Mouse (Mus musculus): ENCODE measurements at regions not wholly inside any gene's neighbourhood (a gene's known extent, or its start where the extent isn't known, plus 50 kb on each side); places are given as distances from the start of the nearest gene placed in this dataset.
"Not testable (repeated sequence)": the region's sequence is repeated elsewhere in the genome, so short reads cannot be mapped to it uniquely, and the experiment has no call there.

GRCm38 (mm10) chr5:105344808-105345732 lies 51.6 kb upstream of the Gbp6 start:
- dilution Hi-C loops (cut with MboI; ENCODE audit: extremely low pct_ligation_motif_present, extremely low pct_unique_long_range_greater_than_20kb, low sequenced_read_pairs): no loop called here
- Histone ChIP-seq H3K4me2 (ENCODE audit: insufficient read depth, low read depth, poor library complexity, severe bottlenecking) (no peak overlapping the region), H3K36me3 (replicated peaks in 1 of 2; ENCODE audit: control insufficient read depth in 1 of 2, insufficient read depth in 1 of 2, low read length in 1 of 2) (no peaks in the 10 kb centered on the region), H3K27ac (ENCODE audit: insufficient read depth, low read depth) (no peak overlapping the region), H3K9me3 (replicated peaks; ENCODE audit: low read length) (no peaks in the 10 kb centered on the region), H3K9ac (ENCODE audit: insufficient read depth, low read depth) (no peak overlapping the region), H3K4me1 (ENCODE audit: control insufficient read depth in 1 of 2, insufficient read depth in 2 of 2) (peaks cover 0 to 26% of the 10 kb centered on the region in 2 experiments; a peak in 2 of 4 replicates), H3K27me3 (replicated peaks) (no peaks in the 10 kb centered on the region), H3K79me2 (replicated peaks; ENCODE audit: control insufficient read depth, extremely low read depth, insufficient read depth, poor library complexity, severe bottlenecking) (no peaks in the 10 kb centered on the region), H3K4me3 (replicated peaks in 1 of 3; ENCODE audit: low read depth in 2 of 3, low read length in 2 of 3, poor library complexity in 1 of 3) (no peak overlapping the region)
- TF ChIP-seq KAT2A (IDR thresholded peaks at IDR 0.05; ENCODE audit: insufficient replicate concordance, low read length) (no peak), UBTF (IDR thresholded peaks at IDR 0.05; ENCODE audit: low read depth, low read length) (no peak), CTCF (conservative IDR thresholded peaks at IDR 0.05 in 1 of 2, IDR thresholded peaks at IDR 0.05 in 1 of 2; ENCODE audit: low read depth in 2 of 2, low read length in 2 of 2) (no peak), IRF4 (IDR thresholded peaks at IDR 0.05; ENCODE audit: low read depth, low read length) (no peak), SIN3A (IDR thresholded peaks at IDR 0.05; ENCODE audit: low read length) (no peak), ZNF384 (IDR thresholded peaks at IDR 0.05; ENCODE audit: low read depth, low read length) (no peak), ELF1 (IDR thresholded peaks at IDR 0.05; ENCODE audit: low read depth, low read length) (no peak), MAZ (IDR thresholded peaks at IDR 0.05; ENCODE audit: low read depth, low read length) (no peak), MXI1 (IDR thresholded peaks at IDR 0.05; ENCODE audit: low read depth, low read length) (no peak), TCF12 (IDR thresholded peaks at IDR 0.05; ENCODE audit: low read depth, low read length) (no peak), POLR2AphosphoS2 (IDR thresholded peaks at IDR 0.05; ENCODE audit: low read depth, low read length) (no peak)
- in situ Hi-C loops (cut with MboI; ENCODE audit: low pct_ligation_motif_present, low pct_unique_long_range_greater_than_20kb, low sequenced_read_pairs): no loop called here
- DNase-seq (ENCODE audit: extremely low read depth): no peak

DNA sequence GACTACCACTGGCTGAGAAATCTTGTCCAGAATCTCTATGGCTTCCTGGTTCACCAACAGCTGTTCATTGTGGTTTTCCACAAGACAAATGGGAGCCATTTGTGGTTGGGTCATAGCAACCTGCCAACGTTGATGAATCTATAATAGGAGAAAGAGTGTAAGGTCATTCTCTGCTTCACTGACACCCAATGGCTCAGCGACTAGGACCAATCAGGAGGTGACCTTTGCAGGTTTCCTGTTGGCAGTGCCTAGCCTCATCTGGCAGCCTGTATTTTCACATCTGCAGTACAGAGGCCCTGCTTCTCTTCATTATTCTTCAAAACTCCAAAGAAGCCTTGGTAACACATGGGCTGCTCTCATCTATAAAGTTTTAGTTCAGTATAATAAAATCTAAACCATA lies 50.3 kb upstream of the Gbp6 start:
- in situ Hi-C loops (cut with MboI; ENCODE audit: low pct_ligation_motif_present, low pct_unique_long_range_greater_than_20kb, low sequenced_read_pairs); H3K4me2 ChIP-seq (ENCODE audit: insufficient read depth, low read depth, poor library complexity, severe bottlenecking); H3K27ac ChIP-seq (ENCODE audit: insufficient read depth, low read depth); H3K9me3 ChIP-seq (replicated peaks; ENCODE audit: low read length); dilution Hi-C loops (cut with MboI; ENCODE audit: extremely low pct_ligation_motif_present, extremely low pct_unique_long_range_greater_than_20kb, low sequenced_read_pairs); H3K79me2 ChIP-seq (replicated peaks; ENCODE audit: control insufficient read depth, extremely low read depth, insufficient read depth, poor library complexity, severe bottlenecking); DNase-seq (ENCODE audit: extremely low read depth); H3K27me3 ChIP-seq (replicated peaks); H3K4me3 ChIP-seq (replicated peaks in 1 of 3; ENCODE audit: low read depth in 2 of 3, low read length in 2 of 3, poor library complexity in 1 of 3); H3K36me3 ChIP-seq (replicated peaks in 1 of 2; ENCODE audit: control insufficient read depth in 1 of 2, insufficient read depth in 1 of 2, low read length in 1 of 2); H3K9ac ChIP-seq (ENCODE audit: insufficient read depth, low read depth): not testable (repeated sequence)
- peaks cover 0 to 26% of the 10 kb centered on the region in 2 experiments; a peak in 2 of 4 replicates for H3K4me1 ChIP-seq (ENCODE audit: control insufficient read depth in 1 of 2, insufficient read depth in 2 of 2)
